Mouse (Mus musculus) stomach, postnatal 0 days (tissue): Measurements from ENCODE around the gene Axin1. TPM values are rescaled to one million over a fixed set of nuclear protein-coding genes. Genes with fewer than 3 reads are reported as not detected.

Experiments used
- ATAC-seq: fragments of 200-750 bp; cut with Nextera tagmentation; 2 replicates; pipeline ENCODE4 v1.8.0; 2017; ENCODE audit not compliant: low FRiP score, low TSS enrichment
- DNase-seq: peaks from one replicate; pipeline ENCODE4 v3.0.0-alpha.2; 2016; ENCODE audit warnings: low spot score
- H3K27ac ChIP-seq: fragments of 300-500 bp; sonication (generic); replicated peaks from 2 replicates; pipeline ENCODE4 v1.5.1; 2014; ENCODE audit warnings: mild to moderate bottlenecking, control low read depth
- H3K27me3 ChIP-seq: fragments of 300-500 bp; sonication (generic); 2 replicates; pipeline ENCODE4 v1.6.1; 2014; ENCODE audit warnings: low read length; ENCODE audit not compliant: control insufficient read depth, insufficient read depth
- H3K36me3 ChIP-seq: fragments of 300-500 bp; sonication (generic); 2 replicates; pipeline ENCODE4 v1.6.1; 2014; ENCODE audit warnings: low read length, mixed read lengths; ENCODE audit not compliant: control insufficient read depth, insufficient read depth
- H3K4me1 ChIP-seq: fragments of 300-500 bp; sonication (generic); replicated peaks from 2 replicates; pipeline ENCODE4 v1.6.1; 2014; ENCODE audit warnings: antibody characterized with exemption; ENCODE audit not compliant: control insufficient read depth, insufficient read depth
- H3K4me2 ChIP-seq: fragments of 300-500 bp; sonication (generic); replicated peaks from 2 replicates; pipeline ENCODE4 v1.6.1; 2014; ENCODE audit warnings: low read depth, mild to moderate bottlenecking, control low read depth, moderate library complexity
- H3K4me3 ChIP-seq: fragments of 300-500 bp; sonication (generic); 2 replicates; pipeline ENCODE4 v1.5.1; 2014; ENCODE audit warnings: low read depth, low read length, control low read depth
- H3K9ac ChIP-seq: fragments of 300-500 bp; sonication (generic); 2 replicates; pipeline ENCODE4 v1.6.1; 2014; ENCODE audit warnings: mild to moderate bottlenecking, low read length, control low read depth, mixed read lengths
- H3K9me3 ChIP-seq: fragments of 300-500 bp; sonication (generic); 2 replicates; pipeline ENCODE4 v1.6.1; 2016; ENCODE audit warnings: low read length; ENCODE audit not compliant: control insufficient read depth
- CTCF ChIP-seq: IDR thresholded peaks from 2 replicates; pipeline ENCODE4 v1.5.1; 2016; ENCODE audit warnings: antibody characterized with exemption, low read depth, mild to moderate bottlenecking, moderate library complexity
- EP300 ChIP-seq: optimal IDR thresholded peaks from 2 replicates; pipeline ENCODE3; 2016; ENCODE audit warnings: antibody characterized with exemption
- whole genome bisulfite sequencing: fragments of 180-500 bp; shearing (Covaris S2); extraction: QIAGEN DNeasy Blood & Tissue Kit; methylation state at CpG from one replicate; pipeline ENCODE4 v1.1.7; 2014; 5-methylcytosine and 5-hydroxymethylcytosine counted together
- polyA plus RNA-seq: library from polyadenylated mRNA; unstranded; fragments of >200 nt; fragmentation: Nextera tagmentation; extraction: Ambion mirVana; gene quantifications from 2 replicates; pipeline ENCODE4 v1.2.1, GENCODE M21; 2015

The Axin1 gene
- polyA plus RNA-seq, 1 experiment from 2014 or later: 10.9 TPM

- Histone ChIP-seq H3K4me2 (no peak overlapping the region), H3K4me3 (no peak overlapping the region), H3K9ac (no peak overlapping the region), H3K4me1 (peaks cover 2% of the 10 kb centered on the region), H3K9me3 (no peaks in the 10 kb centered on the region), H3K27ac (peak overlapping the region; percentile 41; the same call in 1 of the 2 replicates), H3K36me3 (no peaks in the 10 kb centered on the region), H3K27me3 (no peaks in the 10 kb centered on the region)
- TF ChIP-seq CTCF (no peak), EP300 (no peak)
- ATAC-seq (no peak), DNase-seq (no peak)
- 52% methylated on average over 6 of the region's 6 CpGs for WGBS
Observed at GRCm38 (mm10) chr17:26240120-26240790, 101.8 kb downstream of the Axin1 start.

- H3K27me3 ChIP-seq: no peaks in the 10 kb centered on the region
- no peak overlapping the region for H3K4me3 ChIP-seq
- no peak overlapping the region for H3K9ac ChIP-seq
- ATAC-seq (no peak), DNase-seq (no peak)
- no peak for TF ChIP-seq CTCF
- no peak for TF ChIP-seq EP300
- no peak overlapping the region for H3K4me2 ChIP-seq
- no peak overlapping the region for H3K27ac ChIP-seq
- no peaks in the 10 kb centered on the region; the same call in none of the 2 replicates for H3K4me1 ChIP-seq
- WGBS: 61% methylated on average over 6 of the region's 6 CpGs
- no peaks in the 10 kb centered on the region for H3K36me3 ChIP-seq
- H3K9me3 ChIP-seq: no peaks in the 10 kb centered on the region
Observed at GRCm38 (mm10) chr17:26240990-26241389, 102.5 kb downstream of the Axin1 start.

- Histone ChIP-seq H3K27ac (peak overlapping the region; percentile 87), H3K27me3 (no peaks in the 10 kb centered on the region), H3K9ac (peak overlapping the region; percentile 65), H3K9me3 (no peaks in the 10 kb centered on the region), H3K4me1 (no peaks in the 10 kb centered on the region; the same call in none of the 2 replicates), H3K36me3 (no peaks in the 10 kb centered on the region), H3K4me3 (peak overlapping the region; percentile 74), H3K4me2 (peak overlapping the region; percentile 65)
- TF ChIP-seq CTCF (peak; percentile 66), EP300 (no peak)
- DNase-seq (peak; percentile 83), ATAC-seq (peak; percentile 80)
- under 1% methylated on average over 32 of the region's 32 CpGs for WGBS
Observed at GRCm38 (mm10) chr17:26243471-26244100, 105.1 kb downstream of the Axin1 start.

- Histone ChIP-seq H3K9me3 (no peaks in the 10 kb centered on the region), H3K27me3 (no peaks in the 10 kb centered on the region), H3K36me3 (no peaks in the 10 kb centered on the region), H3K9ac (peak within 1 kb of the TSS; percentile 65), H3K4me1 (no peaks in the 10 kb centered on the region; the same call in none of the 2 replicates), H3K4me2 (peak within 1 kb of the TSS; percentile 65), H3K4me3 (peak within 1 kb of the TSS; percentile 74), H3K27ac (peak within 1 kb of the TSS; percentile 87)
- TF ChIP-seq EP300 (no peak), CTCF (peak; percentile 23; the same call in 1 of the 2 replicates)
- DNase-seq (peak; percentile 99), ATAC-seq (peak; percentile 95)
- 6% methylated on average over 32 of the region's 33 CpGs for WGBS
Observed at GRCm38 (mm10) chr17:26244101-26244841, 105.8 kb downstream of the Axin1 start, which contains the start of gene Fam234a. Gene Fam234a, minus strand, starts transcription at chr17:26244242.

Other genes with a start within 250 kb of the Axin1 start
- 20.2 TPM in 2 replicates for gene Rab40c, start 219.0 kb upstream of the Axin1 start, polyA plus RNA-seq
- 25.4 and 29.9 TPM in 2 replicates for gene Pigq, start 193.8 kb upstream of the Axin1 start, polyA plus RNA-seq
- gene Nhlrc4, start 193.7 kb upstream of the Axin1 start, polyA plus RNA-seq: not detected in 2 replicates
- gene A930017K11Rik, start 186.1 kb upstream of the Axin1 start, polyA plus RNA-seq: 0.06 TPM in 1 of 2 replicates, not detected in the other
- gene Capn15, start 152.9 kb upstream of the Axin1 start, polyA plus RNA-seq: 12.5 and 13.7 TPM in 2 replicates
- gene Rab11fip3, start 69.1 kb upstream of the Axin1 start, polyA plus RNA-seq: 4.5 and 5.1 TPM in 2 replicates
- 65.4 and 66.3 TPM in 2 replicates for gene Decr2, start 48.4 kb upstream of the Axin1 start, polyA plus RNA-seq
- 30.9 and 32.5 TPM in 2 replicates for gene Nme4, start 43.1 kb upstream of the Axin1 start, polyA plus RNA-seq
- 16.1 and 17.5 TPM in 2 replicates for gene Tmem8, start 25.4 kb upstream of the Axin1 start, polyA plus RNA-seq
- 134 and 135 TPM in 2 replicates for gene Mrpl28, start 15.2 kb upstream of the Axin1 start, polyA plus RNA-seq
- gene Pdia2, start 60.4 kb downstream of the Axin1 start, polyA plus RNA-seq: 172 and 176 TPM in 2 replicates
- 24.4 and 27.5 TPM in 2 replicates for gene Rgs11, start 64.3 kb downstream of the Axin1 start, polyA plus RNA-seq
- 133 and 139 TPM in 2 replicates for gene Arhgdig, start 69.1 kb downstream of the Axin1 start, polyA plus RNA-seq
- 98.0 and 99.1 TPM in 2 replicates for gene Fam234a, start 105.6 kb downstream of the Axin1 start, polyA plus RNA-seq
- 42.9 and 46.2 TPM in 2 replicates for gene Luc7l, start 114.2 kb downstream of the Axin1 start, polyA plus RNA-seq